Mouse (Mus musculus): ENCODE measurements at regions not wholly inside any gene's neighbourhood (a gene's known extent, or its start where the extent isn't known, plus 50 kb on each side); places are given as distances from the start of the nearest gene placed in this dataset.

DNA sequence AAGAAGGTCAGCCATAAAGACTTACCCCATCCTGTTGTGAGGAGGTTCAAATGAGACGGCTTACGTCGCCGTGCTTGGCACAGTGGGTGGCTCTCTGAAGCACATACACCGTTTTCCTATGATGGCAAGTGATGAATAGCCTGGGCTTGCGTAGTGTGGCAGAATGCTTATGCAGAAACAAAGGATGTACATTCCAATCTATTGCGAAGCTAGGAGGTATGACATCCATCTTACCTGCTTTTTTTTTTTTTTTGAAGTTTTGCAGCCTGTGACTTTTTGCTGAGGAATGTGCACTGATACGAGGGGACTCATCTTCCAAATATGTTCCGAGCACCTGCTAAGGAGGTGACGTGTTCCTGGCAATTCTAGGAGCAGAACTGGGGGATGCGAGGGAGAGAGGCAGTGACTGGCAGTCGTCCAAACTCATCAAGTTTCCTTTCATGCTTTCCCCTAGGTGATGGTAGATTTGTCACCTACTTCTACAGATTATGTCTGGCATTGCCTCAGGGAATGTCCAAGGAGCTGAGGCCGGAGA, 61.1 kb upstream of the Smndc1 start:
- Histone ChIP-seq H3K9ac (no peak overlapping the region), H3K9me3 (ENCODE audit: low read depth, low read length) (no peaks in the 10 kb centered on the region), H3K4me2 (no peak overlapping the region), H3K27me3 (ENCODE audit: insufficient read depth, low read length) (no peaks in the 10 kb centered on the region), H3K36me3 (ENCODE audit: insufficient read depth) (no peaks in the 10 kb centered on the region), H3K4me1 (ENCODE audit: insufficient read depth) (peaks cover 34% of the 10 kb centered on the region), H3K4me3 (ENCODE audit: low read depth, low read length) (no peak overlapping the region), H3K27ac (ENCODE audit: low read depth) (no peak overlapping the region)
- peak; percentile 58 for DNase-seq
- WGBS = 35% methylated on average over 13 of the region's 13 CpGs
- TF ChIP-seq CTCF (IDR thresholded peaks at IDR 0.05; ENCODE audit: low read depth) = no peak
- no peak for ATAC-seq (ENCODE audit: insufficient read depth)

DNA sequence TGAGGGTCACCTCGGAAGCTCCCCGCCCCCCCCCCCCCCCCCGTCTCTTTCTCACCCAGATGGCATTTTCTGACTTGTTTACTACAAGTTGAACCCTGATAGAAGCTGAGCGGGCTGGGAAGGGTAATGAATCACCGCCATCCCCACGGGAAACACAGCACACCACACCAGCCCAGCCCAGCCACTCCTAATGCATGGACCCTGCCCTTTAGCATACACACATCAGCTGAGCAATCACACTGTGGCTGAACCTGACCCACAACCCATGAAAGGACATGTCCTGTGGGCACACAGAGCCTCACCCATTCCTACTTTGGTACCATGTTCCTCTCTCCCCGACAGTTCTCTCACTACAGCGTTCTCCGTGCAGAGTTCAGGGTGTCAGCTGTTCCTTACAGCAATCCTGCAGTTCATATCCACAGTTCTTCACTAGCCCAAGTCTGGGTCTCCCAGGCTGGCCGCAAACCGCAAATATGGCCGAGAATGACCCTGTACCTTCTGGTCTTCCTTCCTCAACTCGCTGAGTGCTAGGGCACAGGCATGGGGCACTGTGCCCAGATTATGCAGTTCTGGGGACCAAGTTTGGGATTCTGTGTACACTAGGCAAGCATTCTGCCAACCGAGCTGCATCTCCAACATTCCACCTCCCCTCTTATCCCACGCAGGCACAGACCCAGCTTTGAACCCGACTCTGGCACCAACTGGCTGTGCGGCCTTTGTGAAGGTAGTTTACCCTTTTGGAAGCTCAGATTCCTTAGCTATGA, 60.4 kb upstream of the Smndc1 start:
- Histone ChIP-seq H3K27ac (ENCODE audit: low read depth) (no peak overlapping the region), H3K4me1 (ENCODE audit: insufficient read depth) (peaks cover 34% of the 10 kb centered on the region), H3K9ac (no peak overlapping the region), H3K9me3 (ENCODE audit: low read depth, low read length) (no peaks in the 10 kb centered on the region), H3K4me2 (no peak overlapping the region), H3K27me3 (ENCODE audit: insufficient read depth, low read length) (no peaks in the 10 kb centered on the region), H3K4me3 (ENCODE audit: low read depth, low read length) (no peak overlapping the region), H3K36me3 (ENCODE audit: insufficient read depth) (no peaks in the 10 kb centered on the region)
- no peak for TF ChIP-seq CTCF (IDR thresholded peaks at IDR 0.05; ENCODE audit: low read depth)
- WGBS = 55% methylated on average over 16 of the region's 17 CpGs
- ATAC-seq (ENCODE audit: insufficient read depth) (no peak), DNase-seq (no peak)

DNA sequence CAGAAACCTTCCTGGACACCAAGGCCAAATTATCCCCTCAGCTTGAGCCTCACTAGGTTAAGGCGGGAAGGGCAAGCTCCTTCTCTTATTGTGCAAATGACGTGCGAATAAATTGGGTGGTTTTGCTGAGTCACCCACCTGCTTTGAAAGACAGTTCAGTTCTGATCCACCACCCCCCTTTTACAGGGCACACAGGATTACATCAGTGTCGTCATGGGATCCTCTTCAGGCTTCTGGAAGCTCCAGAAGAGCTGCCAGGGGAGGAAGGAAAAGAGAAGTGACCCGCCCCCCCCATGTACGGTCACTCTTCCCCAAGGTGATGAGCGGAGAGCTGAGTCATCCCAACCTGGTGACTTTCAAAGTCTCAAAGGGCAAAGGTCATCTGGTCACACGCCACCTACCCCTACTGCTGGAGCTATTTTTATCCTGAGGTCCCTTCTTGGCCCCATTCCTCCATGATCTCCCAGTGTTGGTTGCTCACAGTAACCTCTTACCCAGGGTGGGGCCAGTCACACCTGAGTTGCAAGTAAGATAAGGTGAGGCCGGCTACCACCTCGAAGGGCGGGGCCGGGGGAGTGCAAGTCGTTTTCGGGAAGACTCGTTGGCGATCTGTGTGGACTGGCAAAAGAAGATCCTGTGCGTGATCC, 58.9 kb upstream of the Smndc1 start:
- Histone ChIP-seq H3K4me3 (ENCODE audit: low read depth, low read length) (no peak overlapping the region), H3K27me3 (ENCODE audit: insufficient read depth, low read length) (no peaks in the 10 kb centered on the region), H3K9ac (no peak overlapping the region), H3K27ac (ENCODE audit: low read depth) (no peak overlapping the region), H3K9me3 (ENCODE audit: low read depth, low read length) (no peaks in the 10 kb centered on the region), H3K36me3 (ENCODE audit: insufficient read depth) (no peaks in the 10 kb centered on the region), H3K4me2 (no peak overlapping the region), H3K4me1 (ENCODE audit: insufficient read depth) (peaks cover 34% of the 10 kb centered on the region)
- 84% methylated on average over 17 of the region's 17 CpGs for WGBS
- TF ChIP-seq CTCF (IDR thresholded peaks at IDR 0.05; ENCODE audit: low read depth) = no peak
- no peak for ATAC-seq (ENCODE audit: insufficient read depth)
- no peak for DNase-seq

DNA sequence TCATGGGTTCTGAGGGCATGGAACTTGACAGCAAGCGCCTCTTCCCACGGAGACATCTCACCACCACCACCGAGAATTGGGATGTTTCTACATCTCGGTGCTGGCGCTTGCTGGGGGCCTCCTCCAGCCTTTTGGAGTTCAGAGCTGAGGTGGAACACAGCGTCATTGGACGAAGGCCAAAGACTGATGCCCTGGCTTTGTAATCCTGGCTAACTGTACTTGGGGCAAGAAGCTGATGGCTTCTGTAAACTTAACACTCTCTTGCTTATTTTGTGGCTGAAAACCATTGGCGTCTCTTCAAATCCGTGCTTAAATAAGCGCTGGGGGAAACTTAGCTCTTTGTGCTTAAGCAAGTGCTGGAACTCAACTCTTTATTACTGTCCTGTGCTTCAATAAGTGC, 57.8 kb upstream of the Smndc1 start:
- Histone ChIP-seq H3K27ac (ENCODE audit: low read depth) (no peak overlapping the region), H3K4me1 (ENCODE audit: insufficient read depth) (peaks cover 34% of the 10 kb centered on the region)

DNA sequence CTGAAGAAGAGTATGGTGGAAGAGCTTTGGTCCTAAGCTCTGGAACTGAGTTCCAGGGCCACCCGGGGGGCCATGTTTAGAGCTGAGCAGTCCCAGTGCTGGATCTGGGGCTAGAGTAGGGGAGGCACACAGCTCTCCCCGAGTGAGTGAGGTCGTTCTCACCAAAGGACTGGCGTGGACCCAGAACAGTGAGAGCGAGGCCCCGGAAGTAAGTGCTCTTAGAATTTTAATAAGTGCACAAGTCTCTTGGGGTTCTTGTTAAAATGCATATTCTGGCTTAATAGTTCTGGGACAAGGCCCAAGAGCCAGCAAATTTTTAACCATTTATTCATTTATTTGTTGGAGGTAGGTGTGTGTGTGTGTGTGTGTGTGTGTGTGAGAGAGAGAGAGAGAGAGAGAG, 57.4 kb upstream of the Smndc1 start:
- Histone ChIP-seq H3K4me2 (no peak overlapping the region), H3K4me3 (ENCODE audit: low read depth, low read length) (no peak overlapping the region), H3K27me3 (ENCODE audit: insufficient read depth, low read length) (no peaks in the 10 kb centered on the region), H3K4me1 (ENCODE audit: insufficient read depth) (peaks cover 32% of the 10 kb centered on the region), H3K36me3 (ENCODE audit: insufficient read depth) (no peaks in the 10 kb centered on the region), H3K9me3 (ENCODE audit: low read depth, low read length) (no peaks in the 10 kb centered on the region), H3K27ac (ENCODE audit: low read depth) (no peak overlapping the region), H3K9ac (no peak overlapping the region)
- peak; percentile 60 for DNase-seq
- ATAC-seq (ENCODE audit: insufficient read depth) = no peak
- 49% methylated on average over 6 of the region's 6 CpGs for WGBS
- no peak for TF ChIP-seq CTCF (IDR thresholded peaks at IDR 0.05; ENCODE audit: low read depth)

More for the DNA sequence above, 57.8 kb upstream of the Smndc1 start:
- 38% methylated on average over 10 of the region's 10 CpGs for WGBS
- H3K27me3 ChIP-seq (ENCODE audit: insufficient read depth, low read length) = no peaks in the 10 kb centered on the region
- no peaks in the 10 kb centered on the region for H3K36me3 ChIP-seq (ENCODE audit: insufficient read depth)
- ATAC-seq (ENCODE audit: insufficient read depth) = no peak
- no peak overlapping the region for H3K4me3 ChIP-seq (ENCODE audit: low read depth, low read length)
- no peak overlapping the region for H3K4me2 ChIP-seq
- H3K9me3 ChIP-seq (ENCODE audit: low read depth, low read length) = no peaks in the 10 kb centered on the region
- no peak for TF ChIP-seq CTCF (IDR thresholded peaks at IDR 0.05; ENCODE audit: low read depth)
- peak; percentile 81 for DNase-seq
- H3K9ac ChIP-seq = no peak overlapping the region

DNA sequence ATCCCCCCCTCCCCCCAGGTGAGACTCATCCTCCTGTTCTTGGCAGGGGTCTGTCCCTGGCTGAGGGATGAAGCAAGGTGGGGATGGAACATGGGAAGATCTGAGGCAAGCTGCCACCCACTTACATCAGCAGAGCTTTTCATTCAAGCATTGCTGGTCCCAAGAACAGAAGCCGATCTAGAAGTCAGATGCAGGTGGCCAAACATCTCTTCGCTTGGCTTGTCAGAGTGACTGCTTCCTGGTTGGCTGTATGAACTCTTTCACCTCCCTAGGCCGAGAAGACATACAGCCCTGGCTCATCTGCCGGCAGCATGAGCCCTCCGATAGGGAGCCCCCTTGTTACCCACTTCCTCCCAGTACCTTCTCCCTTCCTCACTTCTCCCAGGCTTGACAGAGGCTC, 55.8 kb upstream of the Smndc1 start:
- no peaks in the 10 kb centered on the region for H3K9me3 ChIP-seq (ENCODE audit: low read depth, low read length)
- H3K27ac ChIP-seq (ENCODE audit: low read depth) = no peak overlapping the region
- no peaks in the 10 kb centered on the region for H3K27me3 ChIP-seq (ENCODE audit: insufficient read depth, low read length)
- ATAC-seq (ENCODE audit: insufficient read depth) = no peak
- H3K36me3 ChIP-seq (ENCODE audit: insufficient read depth) = no peaks in the 10 kb centered on the region
- no peak overlapping the region for H3K4me3 ChIP-seq (ENCODE audit: low read depth, low read length)
- H3K9ac ChIP-seq = no peak overlapping the region
- DNase-seq = no peak
- no peak overlapping the region for H3K4me2 ChIP-seq
- peaks cover 19% of the 10 kb centered on the region for H3K4me1 ChIP-seq (ENCODE audit: insufficient read depth)
- TF ChIP-seq CTCF (IDR thresholded peaks at IDR 0.05; ENCODE audit: low read depth) = no peak
- 23% methylated on average over 5 of the region's 5 CpGs for WGBS

DNA sequence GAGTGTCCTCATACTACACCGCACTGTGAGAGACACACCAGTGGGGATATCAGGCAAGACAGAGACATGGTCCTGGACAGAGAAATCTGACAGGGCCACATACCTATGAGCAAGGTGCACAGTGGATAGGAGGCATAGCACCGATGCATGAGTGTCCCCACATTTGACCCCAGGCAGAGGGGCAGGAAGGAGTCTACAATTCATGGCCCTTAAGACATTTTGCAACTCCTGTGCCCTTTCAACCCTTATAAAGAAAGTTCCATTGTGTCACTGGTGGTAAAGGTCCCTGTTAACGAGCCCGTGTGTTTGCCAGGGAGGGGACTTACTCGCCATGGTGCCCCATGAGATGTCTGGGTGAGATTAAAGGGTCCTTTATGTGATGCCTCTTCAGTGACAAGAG, 54.3 kb upstream of the Smndc1 start:
- ATAC-seq (ENCODE audit: insufficient read depth) = no peak
- DNase-seq = no peak
- no peak overlapping the region for H3K4me2 ChIP-seq
- H3K4me1 ChIP-seq (ENCODE audit: insufficient read depth) = peaks cover 19% of the 10 kb centered on the region
- H3K27ac ChIP-seq (ENCODE audit: low read depth) = no peak overlapping the region
- H3K4me3 ChIP-seq (ENCODE audit: low read depth, low read length) = no peak overlapping the region
- TF ChIP-seq CTCF (IDR thresholded peaks at IDR 0.05; ENCODE audit: low read depth) = no peak
- no peaks in the 10 kb centered on the region for H3K36me3 ChIP-seq (ENCODE audit: insufficient read depth)
- WGBS = 63% methylated on average over 5 of the region's 5 CpGs
- H3K27me3 ChIP-seq (ENCODE audit: insufficient read depth, low read length) = no peaks in the 10 kb centered on the region
- no peaks in the 10 kb centered on the region for H3K9me3 ChIP-seq (ENCODE audit: low read depth, low read length)
- no peak overlapping the region for H3K9ac ChIP-seq
